Mouse (Mus musculus) MEL (cell line): ENCODE measurements around the gene Ip6k3.

Experiments
- CTCF ChIP-seq, 3 experiments: IDR thresholded peaks in 2 of 3; conservative IDR thresholded peaks in 1 of 3; 2 replicates each; pipeline ENCODE4 v1.5.1; 2011 to 2012; ENCODE audit warnings: low read length in 3 of 3, low read depth in 2 of 3, mild to moderate bottlenecking in 2 of 3, improper control_type of control experiment in 1 of 3, inconsistent platforms in 1 of 3, mixed read lengths in 1 of 3, moderate library complexity in 1 of 3; ENCODE audit not compliant: control insufficient read depth in 1 of 3, insufficient read depth in 1 of 3, poor library complexity in 1 of 3, severe bottlenecking in 1 of 3
- ELF1 ChIP-seq: IDR thresholded peaks from 2 replicates; pipeline ENCODE4 v1.6.1; 2014; ENCODE audit warnings: low read depth, mild to moderate bottlenecking, inconsistent platforms, low read length, improper control_type of control experiment, moderate library complexity
- MAFK ChIP-seq: IDR thresholded peaks from 2 replicates; pipeline ENCODE4 v1.6.1; 2011; ENCODE audit warnings: low read depth, mild to moderate bottlenecking, low read length, improper control_type of control experiment, borderline replicate concordance
- MAX ChIP-seq: IDR thresholded peaks from 2 replicates; pipeline ENCODE4 v1.6.1; 2011; ENCODE audit warnings: low read length, improper control_type of control experiment
- MXI1 ChIP-seq: IDR thresholded peaks from 2 replicates; pipeline ENCODE4 v1.6.1; 2011; ENCODE audit warnings: mild to moderate bottlenecking, low read depth, low read length, improper control_type of control experiment
- POLR2A ChIP-seq, 2 experiments: IDR thresholded peaks; 2 replicates each; pipeline ENCODE4 v1.6.1; 2011 to 2012; ENCODE audit warnings: low read length in 2 of 2, mild to moderate bottlenecking in 2 of 2, control low read depth in 1 of 2, improper control_type of control experiment in 1 of 2, low read depth in 1 of 2, moderate library complexity in 1 of 2; ENCODE audit not compliant: control insufficient read depth in 1 of 2, insufficient read depth in 1 of 2, poor library complexity in 1 of 2
- USF2 ChIP-seq, 2 experiments: IDR thresholded peaks; 2 replicates each; pipeline ENCODE4 v1.6.1; 2011 to 2012; ENCODE audit warnings: improper control_type of control experiment in 2 of 2, low read length in 2 of 2, borderline replicate concordance in 1 of 2, inconsistent platforms in 1 of 2, low read depth in 1 of 2, mild to moderate bottlenecking in 1 of 2; ENCODE audit not compliant: insufficient read depth in 1 of 2
- ZC3H11A ChIP-seq: IDR thresholded peaks from 2 replicates; pipeline ENCODE4 v1.6.1; 2012; ENCODE audit warnings: low read depth, mild to moderate bottlenecking, inconsistent platforms, low read length, improper control_type of control experiment

GRCm38 (mm10) chr17:27150871-27151270 is 16.7 kb downstream of the Ip6k3 start:
- TF ChIP-seq POLR2A (IDR thresholded peaks at IDR 0.05; ENCODE audit: control insufficient read depth in 1 of 2, insufficient read depth in 1 of 2, low read depth in 1 of 2, low read length in 2 of 2, poor library complexity in 1 of 2) (no peak), MAX (no peak), MAFK (no peak), CTCF (IDR thresholded peaks at IDR 0.05 in 2 of 3, conservative IDR thresholded peaks at IDR 0.05 in 1 of 3; ENCODE audit: control insufficient read depth in 1 of 3, insufficient read depth in 1 of 3, low read depth in 2 of 3, low read length in 3 of 3, poor library complexity in 1 of 3, severe bottlenecking in 1 of 3) (no peak), ZC3H11A (no peak), ELF1 (no peak), USF2 (IDR thresholded peaks at IDR 0.05; ENCODE audit: borderline replicate concordance in 1 of 2, insufficient read depth in 1 of 2, low read depth in 1 of 2, low read length in 2 of 2) (no peak), MXI1 (no peak)
